Mouse (Mus musculus): ENCODE results near the gene Cox4i1.

The Cox4i1 gene

DNA sequence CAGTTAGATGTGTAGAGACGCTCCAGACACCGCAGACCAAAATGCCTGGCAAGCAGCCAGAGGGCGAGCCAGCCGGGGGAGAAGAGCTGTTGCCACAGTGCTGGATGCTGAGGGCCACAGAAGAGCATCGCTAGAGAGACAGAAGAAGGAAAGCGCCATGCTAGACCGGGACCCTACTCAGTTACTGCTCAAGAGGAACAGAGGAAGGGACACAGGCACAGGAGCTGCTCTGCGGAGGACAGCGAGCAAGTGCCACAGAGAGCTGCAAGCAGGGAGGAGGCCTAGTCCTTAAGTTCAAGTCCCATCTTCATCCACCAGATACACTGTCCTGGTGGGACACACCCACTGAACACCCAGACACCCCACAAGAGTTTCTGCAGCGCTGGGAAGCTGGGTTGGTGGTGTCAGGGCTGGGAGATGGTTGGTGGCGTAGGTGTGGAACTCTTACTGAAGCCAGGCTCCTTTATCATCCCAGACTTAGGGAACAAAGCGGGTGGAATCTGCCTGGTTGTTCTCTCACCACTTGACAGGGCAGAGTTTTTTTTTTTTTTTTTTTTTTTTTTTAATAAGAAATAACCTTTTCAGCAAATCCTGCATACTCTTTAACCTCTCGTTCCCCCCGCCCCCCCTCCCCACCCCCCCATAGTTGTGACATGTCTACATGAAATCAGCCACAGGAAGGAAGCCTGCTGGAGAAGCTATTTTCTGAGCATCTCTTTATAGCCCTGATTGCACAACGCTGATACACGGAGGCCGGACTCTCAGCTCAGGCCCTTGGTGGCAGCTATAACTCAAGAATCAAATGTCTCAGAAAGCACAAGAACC is 29.3 kb downstream of the Cox4i1 start:
- DNase-seq: peak; percentile 61

DNA sequence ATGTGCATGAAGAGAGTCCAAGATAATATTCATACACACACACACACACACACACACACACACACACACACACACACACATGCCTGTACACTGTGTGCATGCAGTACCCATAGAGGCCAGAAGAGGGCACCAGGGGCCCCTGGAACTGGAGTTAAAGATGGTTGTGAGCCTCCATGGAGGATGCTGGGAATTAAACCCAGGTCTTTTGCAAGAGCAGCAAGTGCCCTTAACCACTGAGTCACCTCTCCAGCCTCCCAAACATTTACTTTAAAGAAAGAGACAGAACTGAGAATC is 29.9 kb downstream of the Cox4i1 start:
- no peak for DNase-seq

DNA sequence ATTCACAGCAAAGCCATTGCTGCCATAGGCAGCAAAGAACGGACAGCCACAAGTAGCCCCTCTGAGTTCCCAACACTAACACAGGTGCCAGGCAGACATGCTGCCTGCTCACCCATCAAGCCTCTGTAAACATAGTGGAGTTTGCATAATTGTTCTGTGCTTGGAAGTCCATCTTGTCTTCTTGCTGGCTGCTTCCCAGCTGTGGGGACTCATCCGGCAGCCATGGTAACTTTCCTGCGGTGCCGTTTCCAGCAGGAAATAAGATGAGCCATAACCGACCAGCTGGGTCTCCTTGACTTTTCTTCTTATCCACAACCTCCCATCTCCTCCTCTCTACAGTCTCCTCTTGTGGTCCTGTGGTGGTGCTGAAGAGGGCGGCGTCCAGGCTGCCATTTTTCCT is 30.4 kb downstream of the Cox4i1 start:
- DNase-seq: no peak

DNA sequence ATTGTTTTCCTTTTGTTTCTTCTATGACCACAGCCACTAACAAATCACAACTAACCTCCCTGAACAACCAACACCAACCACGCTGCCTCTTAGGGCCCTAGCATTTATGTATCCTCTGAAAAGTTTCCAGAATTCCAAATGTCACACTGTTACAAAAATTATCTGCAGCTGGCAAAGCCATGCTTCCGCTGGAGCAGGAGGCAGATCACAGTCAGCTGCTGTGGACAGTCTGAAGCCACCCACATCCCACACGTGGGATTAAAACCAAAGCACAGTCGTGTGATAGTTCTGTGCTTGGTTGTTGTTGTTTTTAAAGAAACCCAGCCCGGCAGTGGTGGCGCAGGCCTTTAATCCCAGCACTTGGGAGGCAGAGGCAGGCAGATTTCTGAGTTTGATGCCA is 31.1 kb downstream of the Cox4i1 start:
- DNase-seq: no peak

DNA sequence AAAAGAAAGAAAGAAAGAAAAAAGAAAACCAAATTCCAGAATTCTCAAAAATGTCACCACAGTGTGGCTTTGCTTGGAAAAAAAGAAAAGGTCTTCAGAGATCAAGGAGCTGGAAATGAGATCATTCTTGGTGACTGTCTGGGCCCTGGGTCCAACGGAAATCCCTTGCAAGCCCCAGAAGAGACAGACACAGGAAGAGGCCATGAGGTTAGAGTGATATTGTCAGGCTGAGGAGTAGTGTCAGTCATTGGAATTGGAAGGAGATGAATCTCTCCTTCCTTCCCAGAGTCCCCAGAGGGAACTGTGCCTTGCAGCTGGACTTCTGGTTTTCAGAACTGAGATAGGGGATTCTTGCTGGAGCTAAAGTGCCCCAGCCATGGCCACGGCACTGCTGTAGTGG is 31.5 kb downstream of the Cox4i1 start:
- no peak for DNase-seq

DNA sequence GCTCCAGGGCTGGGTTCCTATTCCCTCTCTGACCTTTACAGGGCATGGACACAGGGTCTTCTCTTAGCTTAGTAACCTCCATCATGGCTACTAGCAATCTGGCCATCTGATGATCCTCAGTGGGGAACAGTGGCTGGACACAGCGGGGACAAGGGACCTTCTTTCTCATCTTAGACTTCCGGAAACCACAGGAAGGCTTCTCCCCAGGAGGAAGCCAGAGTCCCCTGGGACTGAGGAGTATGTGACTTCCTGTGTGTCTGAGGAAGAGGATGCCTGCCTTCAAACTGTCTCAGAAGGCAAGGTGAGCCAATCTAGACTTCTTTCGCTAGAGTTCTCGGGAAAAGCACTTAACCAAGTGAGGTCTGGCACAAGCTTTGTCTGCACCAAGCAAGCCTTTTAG is 32.0 kb downstream of the Cox4i1 start:
- no peak for DNase-seq

DNA sequence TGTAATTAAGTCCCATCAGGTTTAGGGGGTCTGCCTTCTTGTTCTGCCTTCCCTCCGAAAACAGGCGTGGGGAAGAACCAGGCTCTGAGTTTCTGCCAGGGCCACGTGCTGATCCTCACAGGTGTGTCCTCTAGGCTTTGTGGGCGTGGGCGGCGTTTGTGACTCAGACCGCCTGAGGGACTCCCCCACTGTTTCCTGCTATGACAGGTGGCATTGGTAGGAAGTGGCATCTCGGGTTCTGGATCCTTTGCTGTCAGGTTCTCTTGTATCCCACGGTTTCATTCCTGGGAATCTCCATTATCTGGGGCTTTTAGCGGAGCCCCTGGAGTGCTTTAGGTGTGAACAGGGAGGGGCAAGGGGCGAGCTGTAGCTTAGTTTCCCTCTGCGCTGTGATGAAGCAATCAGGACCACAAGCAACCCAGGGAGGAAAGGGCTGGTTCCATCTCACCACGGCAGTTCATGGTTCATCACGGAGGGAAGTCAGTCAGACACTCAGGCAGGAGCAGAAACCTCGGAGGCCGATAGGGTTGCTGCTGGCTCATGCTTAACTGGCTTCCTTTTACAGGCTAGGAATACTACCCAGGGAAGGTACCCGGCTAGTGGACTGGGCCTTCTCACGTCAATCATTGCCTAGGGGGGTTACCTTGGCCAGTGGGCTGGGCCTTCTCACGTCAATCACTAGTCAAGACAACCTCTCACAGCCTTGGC is 33.9 kb downstream of the Cox4i1 start:
- no peak for DNase-seq

DNA sequence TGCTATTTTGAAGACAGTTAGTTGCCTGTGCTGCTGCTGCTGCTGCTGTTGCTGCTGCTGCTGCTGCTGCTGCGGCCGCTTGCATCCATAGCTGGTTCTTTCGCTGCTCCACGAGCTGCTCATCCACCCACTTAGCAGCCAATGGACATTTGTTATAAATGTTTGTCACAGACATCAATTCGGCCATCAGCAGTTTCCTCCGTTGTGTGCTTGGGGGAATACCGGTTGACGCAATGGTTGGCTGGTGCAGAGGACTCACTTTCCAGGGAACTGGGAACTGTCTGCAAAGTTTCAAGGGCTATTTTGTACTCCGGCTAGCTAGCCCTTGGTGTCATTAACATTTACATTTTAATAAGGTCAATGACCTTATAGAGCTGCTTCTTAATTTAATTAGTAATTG is 36.2 kb downstream of the Cox4i1 start:
- no peak for DNase-seq

DNA sequence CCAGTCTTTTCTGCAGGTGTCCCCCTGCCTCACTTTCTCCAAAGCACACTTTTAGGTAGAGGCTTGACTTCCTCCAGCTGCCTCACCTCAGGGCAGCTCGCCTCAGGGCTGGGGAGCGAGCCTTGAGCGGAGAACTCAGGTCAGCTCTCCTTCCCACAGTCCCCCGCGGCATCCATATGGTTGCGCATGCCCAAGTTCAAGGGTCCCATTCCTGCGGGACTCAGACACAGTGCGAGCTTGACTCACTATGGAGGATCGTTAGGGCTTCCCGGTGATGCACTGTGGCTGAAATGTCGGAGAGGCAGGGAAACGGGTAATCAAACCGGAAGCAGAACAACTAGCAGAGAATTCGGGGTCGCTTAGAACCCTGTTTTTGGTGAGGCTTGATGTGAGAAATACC is 37.1 kb downstream of the Cox4i1 start:
- no peak for DNase-seq

DNA sequence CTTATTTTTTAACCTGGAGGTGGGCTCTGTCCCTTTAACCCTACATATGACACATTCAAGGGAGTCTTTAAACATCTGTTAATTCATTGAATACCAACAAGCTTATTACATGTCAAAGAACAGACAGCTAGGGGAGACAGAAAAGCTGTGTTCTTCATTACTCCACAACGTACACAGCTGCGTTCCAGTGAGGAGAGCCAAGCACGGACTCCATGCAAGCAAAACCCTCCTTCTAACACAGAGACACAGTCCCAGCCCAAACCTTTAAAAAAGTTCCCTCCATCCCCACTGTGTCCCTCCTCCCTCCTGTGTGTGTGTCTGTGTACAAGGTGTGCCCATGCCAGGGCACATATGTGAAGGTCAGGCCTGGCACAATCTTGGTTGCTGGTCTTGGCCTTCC is 38.2 kb downstream of the Cox4i1 start:
- no peak for DNase-seq

DNA sequence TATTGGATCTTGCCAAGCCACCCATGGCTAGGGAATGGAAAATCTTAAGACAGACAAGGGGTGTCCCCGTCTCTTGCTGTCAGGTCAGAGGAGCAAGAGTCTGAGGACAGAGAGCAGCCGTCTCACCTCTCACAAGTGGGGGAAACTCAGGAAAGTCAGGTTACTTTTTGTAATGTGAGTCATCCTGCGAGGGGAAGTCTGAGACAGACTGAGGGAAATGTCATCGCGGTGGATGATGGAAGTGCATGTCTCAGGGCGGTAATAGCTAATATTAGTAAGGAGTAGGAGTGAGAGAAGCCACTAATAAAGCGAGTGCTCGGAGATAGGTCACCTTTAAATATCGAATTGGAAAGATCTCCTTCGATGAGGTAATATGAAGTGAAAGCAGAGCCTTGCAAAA is 41.2 kb downstream of the Cox4i1 start:
- DNase-seq: no peak

DNA sequence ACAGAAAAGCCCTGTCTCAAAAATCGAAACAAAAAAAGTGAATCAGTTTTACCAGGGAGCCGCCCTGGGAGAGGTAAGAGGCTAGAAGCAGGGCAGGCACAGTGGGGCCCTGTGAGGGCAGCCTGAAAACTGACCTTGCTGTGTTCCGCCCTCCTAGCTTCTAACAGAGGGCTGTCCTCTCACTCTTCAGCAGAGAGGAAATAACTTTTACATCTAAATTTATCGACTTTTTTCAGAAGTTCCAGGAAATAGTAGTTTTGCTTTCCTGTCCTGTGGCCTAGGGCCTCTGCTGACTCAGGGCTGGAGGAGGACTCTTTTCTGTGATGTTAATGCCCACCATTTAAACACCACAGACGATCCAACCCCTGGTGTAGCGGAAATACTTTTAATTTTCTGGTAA is 47.2 kb downstream of the Cox4i1 start:
- DNase-seq: no peak

DNA sequence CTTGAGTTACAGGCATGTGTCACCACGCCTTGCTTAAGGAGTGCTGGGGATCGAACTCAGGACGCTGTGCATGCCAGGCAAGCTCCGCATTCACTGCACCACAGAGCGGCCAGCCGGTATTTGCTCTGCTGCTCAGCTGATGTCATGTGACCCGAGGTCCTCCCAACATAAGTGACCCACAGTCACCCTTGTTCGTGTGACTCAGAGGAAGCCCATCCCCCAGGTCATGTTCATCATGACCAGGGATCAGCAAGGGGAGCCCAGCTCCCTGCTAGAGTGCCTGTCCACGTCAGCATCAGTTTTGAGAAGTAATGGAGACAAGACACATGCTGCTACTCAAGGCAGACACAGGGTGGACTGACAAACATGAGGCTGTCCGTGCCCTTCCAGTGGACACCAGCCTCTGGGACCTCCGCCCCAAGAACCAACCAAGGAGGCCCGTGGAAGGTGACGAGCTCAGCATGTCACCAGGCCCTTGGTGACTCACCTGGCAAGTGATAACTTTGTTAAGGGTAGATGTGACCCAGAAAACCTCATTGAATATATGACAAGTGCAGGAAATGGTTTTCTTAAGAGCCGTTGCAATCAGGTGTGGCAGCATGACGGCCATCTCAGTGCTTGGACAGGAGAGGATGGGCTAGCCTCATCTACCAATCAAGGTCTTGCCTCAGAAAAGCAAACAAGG is 48.1 kb downstream of the Cox4i1 start:
- no peak for DNase-seq

DNA sequence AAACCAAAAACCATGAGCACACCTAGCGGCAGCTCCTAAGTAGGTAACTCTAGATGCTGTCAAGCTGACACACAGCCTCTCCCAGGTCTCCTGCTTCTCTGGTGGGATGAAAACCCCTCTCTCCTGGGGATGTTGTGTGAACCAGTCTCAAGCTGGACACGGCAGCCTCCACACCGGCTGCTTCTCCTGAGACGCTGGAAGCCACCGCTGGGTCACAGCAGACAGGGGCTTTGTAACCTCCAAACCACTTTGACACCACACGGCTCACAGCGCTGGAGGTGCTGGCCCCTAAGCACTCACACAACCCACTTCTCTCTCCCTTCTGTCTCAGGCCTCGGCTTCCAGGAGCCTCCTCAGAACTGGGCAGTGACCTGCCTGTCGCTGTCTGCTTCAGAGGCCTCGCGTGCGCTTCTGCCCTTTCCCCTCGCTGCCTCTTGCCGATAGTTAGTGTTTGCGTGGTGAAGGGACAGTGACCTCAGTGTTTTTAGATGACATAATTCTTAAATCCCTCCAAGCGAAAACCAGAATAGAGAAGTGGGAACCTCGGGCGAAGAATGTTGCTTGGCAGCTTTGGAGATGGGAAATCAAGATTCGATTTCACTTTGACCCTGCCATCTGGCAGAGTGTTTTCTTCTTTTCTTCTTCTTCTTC is 51.7 kb downstream of the Cox4i1 start:
- DNase-seq: no peak

DNA sequence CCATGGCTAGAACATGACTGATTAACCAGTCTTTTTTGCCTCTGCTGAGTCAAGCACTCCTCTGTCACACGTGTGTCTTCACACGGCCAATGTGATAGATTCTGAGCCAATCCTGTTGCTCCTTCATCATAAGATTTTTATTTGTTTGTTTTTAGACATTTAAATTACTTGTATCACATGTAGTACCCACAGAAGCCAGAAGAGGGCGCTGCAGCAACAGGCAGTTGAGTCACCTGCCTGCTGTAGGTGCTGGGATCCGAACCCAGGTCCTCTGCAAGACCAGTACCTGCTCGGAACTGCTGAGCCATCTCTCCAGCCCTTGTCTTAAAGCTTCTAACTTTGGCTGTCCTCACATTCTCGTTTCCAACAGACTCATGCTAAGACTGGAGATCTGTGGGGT is 55.0 kb downstream of the Cox4i1 start:
- no peak for DNase-seq

Measured in right cerebral cortex, postnatal 14 days (tissue).